Mouse (Mus musculus): ENCODE results near the gene Dlk2.

DNA sequence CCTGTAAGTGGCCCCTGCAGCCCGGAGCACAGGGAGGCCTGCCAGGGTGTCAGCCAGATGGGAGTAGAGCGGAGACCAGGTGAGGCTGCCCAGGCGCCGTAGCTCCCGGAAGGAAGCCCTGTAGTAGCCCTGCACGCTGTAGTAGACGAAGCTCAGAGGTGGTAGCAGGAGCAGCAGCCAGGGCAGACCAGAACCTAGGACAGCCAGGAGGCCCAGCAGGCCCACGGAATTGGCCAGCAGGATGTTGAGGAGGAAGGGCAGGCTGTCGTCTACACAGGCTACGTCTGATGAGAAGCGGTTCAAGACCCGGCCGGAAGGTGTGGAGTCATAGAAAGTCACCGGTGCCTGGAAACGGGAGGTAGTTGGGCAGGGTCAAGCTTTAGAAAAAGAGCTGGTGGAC is 9.7 kb downstream of the Dlk2 start:
- TF ChIP-seq CTCF (IDR thresholded peaks at IDR 0.05; ENCODE audit: extremely low read depth, insufficient read depth, insufficient read length, insufficient replicate concordance) (no peak), POLR2A (IDR thresholded peaks at IDR 0.05; ENCODE audit: low read depth, low read length) (no peak)
